Mouse (Mus musculus) frontal cortex, adult (tissue): Measurements from ENCODE around the gene Scgb2a2.
"Not testable (repeated sequence)": the region's sequence is repeated elsewhere in the genome, so short reads cannot be mapped to it uniquely, and the experiment has no call there.

Source experiments
- ATAC-seq: cut with Nextera tagmentation; 2 replicates; pipeline ENCODE4 v1.9.2; 2017; ENCODE audit warnings: mild to moderate bottlenecking, moderate library complexity, mixed read lengths; ENCODE audit not compliant: low TSS enrichment

Scgb2a2 gene

GRCm38 (mm10) chr19:9847262-9847661, at the start of gene Scgb2a2:
Scgb2a2 (plus strand) TSS chr19:9847562.
- ATAC-seq = no peak

GRCm38 (mm10) chr19:9836581-9837340, 10.6 kb upstream of the Scgb2a2 start:
- not testable (repeated sequence) for ATAC-seq

GRCm38 (mm10) chr19:9837341-9837715, 10.0 kb upstream of the Scgb2a2 start:
- no peak for ATAC-seq

GRCm38 (mm10) chr19:9849368-9850075, 2.2 kb downstream of the Scgb2a2 start:
- ATAC-seq = not testable (repeated sequence)

- ATAC-seq = not testable (repeated sequence)
These were observed 13.5 kb downstream of the Scgb2a2 start for GRCm38 (mm10) chr19:9860821-9861220.

GRCm38 (mm10) chr19:9864856-9865255, 17.5 kb downstream of the Scgb2a2 start:
- no peak for ATAC-seq

GRCm38 (mm10) chr19:9865466-9865865, 18.1 kb downstream of the Scgb2a2 start:
- ATAC-seq = no peak

- ATAC-seq = peak; percentile 85
These were observed 30.9 kb downstream of the Scgb2a2 start for GRCm38 (mm10) chr19:9878186-9878835.

- no peak for ATAC-seq
These were observed 39.0 kb downstream of the Scgb2a2 start for GRCm38 (mm10) chr19:9886348-9886747.

- no peak for ATAC-seq
These were observed 39.4 kb downstream of the Scgb2a2 start for GRCm38 (mm10) chr19:9886771-9887170.

GRCm38 (mm10) chr19:9896067-9896466, 48.7 kb downstream of the Scgb2a2 start:
- no peak for ATAC-seq

GRCm38 (mm10) chr19:9898339-9899066, 51.1 kb downstream of the Scgb2a2 start:
- 0 out of 2 replicates have a peak, but pooled peaks have one; percentile 6 for ATAC-seq

- peak; percentile 100 for ATAC-seq
These were observed 51.9 kb downstream of the Scgb2a2 start, which contains the start of gene Incenp for GRCm38 (mm10) chr19:9899072-9899779. Incenp (minus strand) TSS chr19:9899551.

GRCm38 (mm10) chr19:9899780-9900146, 52.4 kb downstream of the Scgb2a2 start:
- peak; percentile 76 for ATAC-seq

- ATAC-seq = not testable (repeated sequence)
These were observed 53.3 kb downstream of the Scgb2a2 start for GRCm38 (mm10) chr19:9900696-9901095.
